Mouse (Mus musculus): ENCODE results near the gene Msmb. TPM values are rescaled to one million over a fixed set of nuclear protein-coding genes. Genes with fewer than 3 reads are reported as not detected.
"Not testable (repeated sequence)": the region's sequence is repeated elsewhere in the genome, so short reads cannot be mapped to it uniquely, and the experiment has no call there.

The Msmb gene
- polyA plus RNA-seq, 1 experiment from 2014 or later: not detected

GRCm38 (mm10) chr14:32165278-32166061, 23.6 kb downstream of the Msmb start:
- H3K4me3 ChIP-seq (replicated peaks): peak overlapping the region; percentile 46
- under 1% methylated on average over 42 of the region's 42 CpGs for WGBS
- H3K9me3 ChIP-seq: no peaks in the 10 kb centered on the region
- H3K4me1 ChIP-seq: peaks cover 23% of the 10 kb centered on the region
- ATAC-seq (ENCODE audit: insufficient read depth, low FRiP score, low read depth): peak; percentile 83
- H3K27me3 ChIP-seq (replicated peaks): no peaks in the 10 kb centered on the region
- peak overlapping the region; percentile 89 for H3K27ac ChIP-seq
- no peaks in the 10 kb centered on the region for H3K36me3 ChIP-seq
- H3K4me2 ChIP-seq: peak overlapping the region; percentile 81
- no peak overlapping the region for H3K9ac ChIP-seq

- Histone ChIP-seq H3K27me3 (replicated peaks) (no peaks in the 10 kb centered on the region), H3K4me3 (replicated peaks) (peak overlapping the region; percentile 46), H3K9me3 (no peaks in the 10 kb centered on the region), H3K4me2 (peak overlapping the region; percentile 81), H3K4me1 (peaks cover 18% of the 10 kb centered on the region; the same call in 1 of the 2 replicates), H3K27ac (no peak overlapping the region; the same call in 1 of the 2 replicates), H3K36me3 (no peaks in the 10 kb centered on the region), H3K9ac (no peak overlapping the region)
- 43% methylated on average over 2 of the region's 2 CpGs for WGBS
- no peak for ATAC-seq (ENCODE audit: insufficient read depth, low FRiP score, low read depth)
Observed at GRCm38 (mm10) chr14:32166062-32166441, 24.2 kb downstream of the Msmb start.

- Histone ChIP-seq H3K4me1 (peaks cover 16% of the 10 kb centered on the region; the same call in 1 of the 2 replicates), H3K36me3 (no peaks in the 10 kb centered on the region), H3K9me3 (no peaks in the 10 kb centered on the region), H3K9ac (no peak overlapping the region), H3K27me3 (replicated peaks) (no peaks in the 10 kb centered on the region), H3K4me2 (peak overlapping the region; percentile 81; the same call in 1 of the 2 replicates), H3K4me3 (replicated peaks) (peak overlapping the region; percentile 46), H3K27ac (no peak overlapping the region)
- WGBS: 63% methylated on average over 1 of the region's 1 CpGs
- ATAC-seq (ENCODE audit: insufficient read depth, low FRiP score, low read depth): no peak
Observed at GRCm38 (mm10) chr14:32166840-32167239, 25.0 kb downstream of the Msmb start.

- peak overlapping the region; percentile 46 for H3K4me3 ChIP-seq (replicated peaks)
- WGBS: 72% methylated on average over 5 of the region's 5 CpGs
Observed at GRCm38 (mm10) chr14:32167326-32167725, 25.5 kb downstream of the Msmb start.

GRCm38 (mm10) chr14:32168653-32169231, 26.9 kb downstream of the Msmb start:
- 75% methylated on average over 3 of the region's 3 CpGs for WGBS
- H3K27me3 ChIP-seq (replicated peaks): no peaks in the 10 kb centered on the region
- ATAC-seq (ENCODE audit: insufficient read depth, low FRiP score, low read depth): peak; percentile 75
- peaks cover 10% of the 10 kb centered on the region; the same call in 1 of the 2 replicates for H3K4me1 ChIP-seq
- H3K4me2 ChIP-seq: 0 out of 2 replicates have a peak overlapping the region, but pooled peaks have one; percentile 9
- no peak overlapping the region for H3K9ac ChIP-seq
- peaks cover 7% of the 10 kb centered on the region; the same call in 1 of the 2 replicates for H3K36me3 ChIP-seq
- peak overlapping the region; percentile 28; the same call in 1 of the 2 replicates for H3K27ac ChIP-seq
- H3K9me3 ChIP-seq: no peaks in the 10 kb centered on the region
- H3K4me3 ChIP-seq (replicated peaks): no peak overlapping the region

More at GRCm38 (mm10) chr14:32167326-32167725, 25.5 kb downstream of the Msmb start:
- H3K9ac ChIP-seq: no peak overlapping the region
- peaks cover 16% of the 10 kb centered on the region; the same call in 1 of the 2 replicates for H3K4me1 ChIP-seq
- peak overlapping the region; percentile 81 for H3K4me2 ChIP-seq
- ATAC-seq (ENCODE audit: insufficient read depth, low FRiP score, low read depth): no peak
- no peak overlapping the region for H3K27ac ChIP-seq
- no peaks in the 10 kb centered on the region for H3K9me3 ChIP-seq
- no peaks in the 10 kb centered on the region for H3K36me3 ChIP-seq
- H3K27me3 ChIP-seq (replicated peaks): no peaks in the 10 kb centered on the region

- Histone ChIP-seq H3K9me3 (no peaks in the 10 kb centered on the region), H3K4me1 (peaks cover 6% of the 10 kb centered on the region; the same call in 1 of the 2 replicates), H3K36me3 (peaks cover 11% of the 10 kb centered on the region; the same call in 1 of the 2 replicates), H3K9ac (no peak overlapping the region), H3K27me3 (replicated peaks) (no peaks in the 10 kb centered on the region), H3K27ac (no peak overlapping the region), H3K4me2 (no peak overlapping the region), H3K4me3 (replicated peaks) (no peak overlapping the region)
- WGBS: 90% methylated on average over 4 of the region's 4 CpGs
- no peak for ATAC-seq (ENCODE audit: insufficient read depth, low FRiP score, low read depth)
Observed at GRCm38 (mm10) chr14:32170137-32170536, 28.3 kb downstream of the Msmb start.

GRCm38 (mm10) chr14:32175310-32175709, 33.5 kb downstream of the Msmb start:
- peaks cover 22% of the 10 kb centered on the region for H3K36me3 ChIP-seq
- H3K4me2 ChIP-seq: no peak overlapping the region
- H3K4me1 ChIP-seq: no peaks in the 10 kb centered on the region
- no peak for ATAC-seq (ENCODE audit: insufficient read depth, low FRiP score, low read depth)
- H3K27me3 ChIP-seq (replicated peaks): no peaks in the 10 kb centered on the region
- 84% methylated on average over 2 of the region's 2 CpGs for WGBS
- H3K9me3 ChIP-seq: no peaks in the 10 kb centered on the region
- H3K4me3 ChIP-seq (replicated peaks): no peak overlapping the region
- no peak overlapping the region for H3K27ac ChIP-seq
- H3K9ac ChIP-seq: no peak overlapping the region

- not testable (repeated sequence) for H3K27me3 ChIP-seq (replicated peaks); H3K9ac ChIP-seq; H3K4me1 ChIP-seq; H3K9me3 ChIP-seq; H3K4me3 ChIP-seq (replicated peaks); ATAC-seq (ENCODE audit: insufficient read depth, low FRiP score, low read depth); H3K4me2 ChIP-seq; H3K27ac ChIP-seq
- WGBS: 87% methylated on average over 5 of the region's 5 CpGs
- H3K36me3 ChIP-seq: peaks cover 26% of the 10 kb centered on the region
Observed at GRCm38 (mm10) chr14:32176590-32176989, 34.8 kb downstream of the Msmb start.

GRCm38 (mm10) chr14:32179393-32180195, 37.8 kb downstream of the Msmb start:
- no peaks in the 10 kb centered on the region for H3K4me1 ChIP-seq
- no peak for ATAC-seq (ENCODE audit: insufficient read depth, low FRiP score, low read depth)
- H3K9ac ChIP-seq: no peak overlapping the region
- H3K4me2 ChIP-seq: no peak overlapping the region
- WGBS: 88% methylated on average over 10 of the region's 10 CpGs
- H3K27me3 ChIP-seq (replicated peaks): no peaks in the 10 kb centered on the region
- no peak overlapping the region for H3K27ac ChIP-seq
- peaks cover 29% of the 10 kb centered on the region for H3K36me3 ChIP-seq
- H3K4me3 ChIP-seq (replicated peaks): no peak overlapping the region
- no peaks in the 10 kb centered on the region for H3K9me3 ChIP-seq

- H3K36me3 ChIP-seq: peaks cover 26% of the 10 kb centered on the region
- H3K9me3 ChIP-seq: no peaks in the 10 kb centered on the region
- no peaks in the 10 kb centered on the region for H3K4me1 ChIP-seq
- no peak overlapping the region for H3K4me2 ChIP-seq
- H3K9ac ChIP-seq: no peak overlapping the region
- WGBS: 87% methylated on average over 6 of the region's 6 CpGs
- no peak for ATAC-seq (ENCODE audit: insufficient read depth, low FRiP score, low read depth)
- no peaks in the 10 kb centered on the region for H3K27me3 ChIP-seq (replicated peaks)
- H3K27ac ChIP-seq: no peak overlapping the region
- no peak overlapping the region for H3K4me3 ChIP-seq (replicated peaks)
Observed at GRCm38 (mm10) chr14:32180861-32181260, 39.0 kb downstream of the Msmb start.

- Histone ChIP-seq H3K36me3 (peaks cover 46% of the 10 kb centered on the region), H3K4me2 (no peak overlapping the region), H3K9me3 (no peaks in the 10 kb centered on the region), H3K9ac (no peak overlapping the region), H3K27ac (no peak overlapping the region), H3K4me1 (no peaks in the 10 kb centered on the region), H3K27me3 (replicated peaks) (no peaks in the 10 kb centered on the region), H3K4me3 (replicated peaks) (no peak overlapping the region)
- no peak for ATAC-seq (ENCODE audit: insufficient read depth, low FRiP score, low read depth)
- WGBS: 94% methylated on average over 4 of the region's 4 CpGs
Observed at GRCm38 (mm10) chr14:32183846-32184245, 42.0 kb downstream of the Msmb start.

Data from stomach, embryonic 15.5 days (tissue).